Mouse (Mus musculus): ENCODE results near the gene Degs1. TPM values are rescaled to one million over a fixed set of nuclear protein-coding genes. Genes with fewer than 3 reads are reported as not detected.

The Degs1 gene
- polyA plus RNA-seq, 2 experiments: 69.5 to 150 TPM

DNA sequence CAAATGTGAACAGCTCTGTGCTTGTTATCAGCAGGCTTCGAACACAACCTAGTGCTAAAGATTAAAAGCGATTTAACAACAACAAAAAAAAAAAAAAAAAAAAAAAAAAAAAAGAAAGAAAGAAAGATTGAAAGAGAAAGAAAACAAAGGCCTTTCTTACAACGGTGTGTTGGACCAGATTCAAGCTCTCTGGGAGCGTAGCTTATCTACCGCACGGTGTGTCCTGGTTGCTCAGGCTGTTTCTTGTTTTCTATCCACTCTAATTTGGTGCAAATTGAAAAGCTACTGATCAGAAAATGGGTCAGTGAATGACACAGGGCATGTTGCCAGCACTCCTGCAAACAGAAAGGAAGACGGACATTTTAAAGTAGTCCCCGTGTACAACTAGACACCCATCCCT, 33.3 kb downstream of the Degs1 start:
- ATAC-seq (ENCODE audit: low FRiP score, low read depth): no peak
- Histone ChIP-seq H3K4me3 (replicated peaks; ENCODE audit: low read length) (no peak overlapping the region), H3K9me3 (ENCODE audit: control insufficient read depth, low read length) (no peaks in the 10 kb centered on the region), H3K36me3 (ENCODE audit: control insufficient read depth, insufficient read depth, low read length) (no peaks in the 10 kb centered on the region), H3K9ac (ENCODE audit: low read depth, low read length, severe bottlenecking) (no peak overlapping the region), H3K4me2 (replicated peaks; ENCODE audit: low read depth, low read length, severe bottlenecking) (no peak overlapping the region), H3K27me3 (ENCODE audit: control insufficient read depth, insufficient read depth, low read length) (no peaks in the 10 kb centered on the region), H3K27ac (replicated peaks; ENCODE audit: low read depth, low read length) (no peak overlapping the region), H3K4me1 (ENCODE audit: control insufficient read depth, insufficient read depth, low read length) (0 out of 2 replicates have a peak, but pooled peaks cover 2% of the 10 kb centered on the region)
- 80% methylated on average over 8 of the region's 8 CpGs for WGBS
- no peak for DNase-seq (ENCODE audit: low spot score)
- no peak for TF ChIP-seq POLR2A (IDR thresholded peaks at IDR 0.05; ENCODE audit: borderline replicate concordance, extremely low read depth, insufficient read depth, insufficient read length)

DNA sequence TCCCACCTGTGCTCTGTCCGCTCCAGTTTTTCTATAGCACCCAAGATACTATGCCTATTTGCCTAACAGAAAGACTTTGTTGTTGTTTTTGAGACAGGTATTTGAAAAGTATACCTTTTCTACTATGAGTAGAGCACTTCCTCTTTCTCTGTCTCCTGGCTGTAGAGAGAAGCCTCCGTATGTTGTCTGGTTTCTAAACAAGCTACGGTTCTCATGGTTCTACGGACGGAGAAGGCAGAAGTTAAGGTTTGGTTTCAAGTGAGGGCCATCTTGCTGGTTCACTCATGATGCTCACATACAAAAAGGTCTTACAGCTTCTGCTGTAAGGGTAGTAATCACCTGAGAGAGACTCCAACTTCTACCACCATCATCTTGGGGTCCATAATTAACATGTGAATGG, 37.6 kb downstream of the Degs1 start:
- Histone ChIP-seq H3K9me3 (ENCODE audit: control insufficient read depth, low read length) (no peaks in the 10 kb centered on the region), H3K4me1 (ENCODE audit: control insufficient read depth, insufficient read depth, low read length) (no peaks in the 10 kb centered on the region), H3K36me3 (ENCODE audit: control insufficient read depth, insufficient read depth, low read length) (no peaks in the 10 kb centered on the region), H3K4me3 (replicated peaks; ENCODE audit: low read length) (no peak overlapping the region), H3K9ac (ENCODE audit: low read depth, low read length, severe bottlenecking) (no peak overlapping the region), H3K27me3 (ENCODE audit: control insufficient read depth, insufficient read depth, low read length) (no peaks in the 10 kb centered on the region), H3K27ac (replicated peaks; ENCODE audit: low read depth, low read length) (no peak overlapping the region), H3K4me2 (replicated peaks; ENCODE audit: low read depth, low read length, severe bottlenecking) (no peak overlapping the region)
- no peak for TF ChIP-seq POLR2A (IDR thresholded peaks at IDR 0.05; ENCODE audit: borderline replicate concordance, extremely low read depth, insufficient read depth, insufficient read length)
- 93% methylated on average over 5 of the region's 5 CpGs for WGBS
- ATAC-seq (ENCODE audit: low FRiP score, low read depth): no peak
- DNase-seq (ENCODE audit: low spot score): no peak

DNA sequence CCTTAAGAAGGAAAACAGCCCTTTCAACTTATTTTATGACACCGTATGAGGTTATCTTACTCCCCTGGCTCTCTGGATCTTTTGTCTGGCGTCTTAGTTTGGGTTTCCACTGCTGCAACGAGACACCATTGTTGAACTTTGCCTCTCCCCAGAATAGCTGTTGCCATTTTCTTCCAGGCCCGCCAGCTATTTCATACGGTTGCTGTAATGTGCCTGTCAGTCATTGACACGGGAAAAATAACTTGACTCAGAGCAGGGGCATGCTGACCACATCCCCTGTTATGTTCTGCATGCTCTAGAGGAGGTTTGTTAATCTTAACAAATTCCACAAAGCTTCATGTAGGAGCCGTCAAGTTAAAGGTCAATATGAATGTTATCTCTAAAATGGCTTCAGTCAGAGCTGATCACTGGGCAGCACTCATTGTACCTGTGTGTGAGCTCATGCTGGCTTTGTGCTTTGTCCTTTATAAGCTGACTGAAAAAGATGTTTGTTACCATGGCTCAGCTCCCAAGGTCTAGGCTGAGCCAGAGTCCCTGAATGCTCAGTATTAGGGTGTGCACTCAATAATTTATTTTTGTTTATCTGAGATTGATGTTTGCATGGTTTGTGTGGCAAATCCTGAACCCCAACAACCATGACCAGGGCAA, 44.4 kb downstream of the Degs1 start:
- DNase-seq (ENCODE audit: low spot score) (no peak), ATAC-seq (ENCODE audit: low FRiP score, low read depth) (no peak)
- no peak for TF ChIP-seq POLR2A (IDR thresholded peaks at IDR 0.05; ENCODE audit: borderline replicate concordance, extremely low read depth, insufficient read depth, insufficient read length)
- WGBS: 58% methylated on average over 7 of the region's 7 CpGs
- no peak overlapping the region for H3K4me2 ChIP-seq (replicated peaks; ENCODE audit: low read depth, low read length, severe bottlenecking)
- no peaks in the 10 kb centered on the region for H3K9me3 ChIP-seq (ENCODE audit: control insufficient read depth, low read length)
- no peaks in the 10 kb centered on the region for H3K4me1 ChIP-seq (ENCODE audit: control insufficient read depth, insufficient read depth, low read length)
- H3K36me3 ChIP-seq (ENCODE audit: control insufficient read depth, insufficient read depth, low read length): no peaks in the 10 kb centered on the region
- no peak overlapping the region for H3K9ac ChIP-seq (ENCODE audit: low read depth, low read length, severe bottlenecking)
- H3K27me3 ChIP-seq (ENCODE audit: control insufficient read depth, insufficient read depth, low read length): no peaks in the 10 kb centered on the region
- H3K4me3 ChIP-seq (replicated peaks; ENCODE audit: low read length): no peak overlapping the region
- no peak overlapping the region for H3K27ac ChIP-seq (replicated peaks; ENCODE audit: low read depth, low read length)

DNA sequence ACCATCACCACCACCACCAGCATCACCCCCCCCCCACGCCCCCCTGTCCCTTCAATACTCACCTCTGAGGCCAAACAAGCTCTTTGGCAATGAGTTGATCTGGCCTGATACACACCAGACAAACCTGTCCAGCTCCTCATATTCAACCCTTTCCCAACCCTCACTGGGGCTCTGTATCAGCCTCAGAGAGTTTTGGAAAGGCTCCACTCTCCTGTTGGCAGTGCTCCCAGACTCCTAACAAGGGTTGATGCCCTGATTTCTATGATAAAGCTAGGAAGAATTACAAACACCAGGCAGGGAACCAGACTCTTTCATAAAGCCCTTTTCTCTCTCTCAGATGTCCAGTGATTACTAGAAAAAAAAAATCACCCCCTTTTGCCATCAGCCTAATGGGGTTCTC, 45.2 kb downstream of the Degs1 start:
- H3K9me3 ChIP-seq (ENCODE audit: control insufficient read depth, low read length): no peaks in the 10 kb centered on the region
- no peak overlapping the region for H3K27ac ChIP-seq (replicated peaks; ENCODE audit: low read depth, low read length)
- H3K4me3 ChIP-seq (replicated peaks; ENCODE audit: low read length): no peak overlapping the region
- H3K27me3 ChIP-seq (ENCODE audit: control insufficient read depth, insufficient read depth, low read length): no peaks in the 10 kb centered on the region
- H3K4me2 ChIP-seq (replicated peaks; ENCODE audit: low read depth, low read length, severe bottlenecking): no peak overlapping the region
- H3K4me1 ChIP-seq (ENCODE audit: control insufficient read depth, insufficient read depth, low read length): no peaks in the 10 kb centered on the region
- TF ChIP-seq POLR2A (IDR thresholded peaks at IDR 0.05; ENCODE audit: borderline replicate concordance, extremely low read depth, insufficient read depth, insufficient read length): no peak
- DNase-seq (ENCODE audit: low spot score): peak; percentile 50
- ATAC-seq (ENCODE audit: low FRiP score, low read depth): no peak
- 69% methylated on average over 1 of the region's 1 CpGs for WGBS
- H3K9ac ChIP-seq (ENCODE audit: low read depth, low read length, severe bottlenecking): no peak overlapping the region
- no peaks in the 10 kb centered on the region for H3K36me3 ChIP-seq (ENCODE audit: control insufficient read depth, insufficient read depth, low read length)

DNA sequence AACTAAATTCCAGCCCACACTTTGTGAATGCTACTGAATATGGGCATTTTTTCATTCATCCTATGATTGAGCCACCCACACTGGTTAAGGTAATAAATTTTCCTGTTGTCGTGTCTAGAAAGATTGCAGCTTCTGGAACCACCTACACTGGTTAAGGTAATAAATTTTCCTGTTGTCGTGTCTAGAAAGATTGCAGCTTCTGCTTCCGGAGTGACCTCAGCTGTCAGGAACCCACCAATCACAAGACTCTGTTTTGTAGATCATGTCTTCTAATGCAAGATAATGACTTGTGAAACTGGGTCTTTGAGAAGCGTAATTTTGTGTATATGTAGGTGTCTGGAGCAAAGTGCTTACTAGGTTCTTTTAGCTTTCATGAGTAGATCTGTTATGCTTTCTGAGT, 47.4 kb downstream of the Degs1 start:
- ATAC-seq (ENCODE audit: low FRiP score, low read depth): no peak
- Histone ChIP-seq H3K36me3 (ENCODE audit: control insufficient read depth, insufficient read depth, low read length) (no peaks in the 10 kb centered on the region), H3K9ac (ENCODE audit: low read depth, low read length, severe bottlenecking) (no peak overlapping the region), H3K4me2 (replicated peaks; ENCODE audit: low read depth, low read length, severe bottlenecking) (no peak overlapping the region), H3K27me3 (ENCODE audit: control insufficient read depth, insufficient read depth, low read length) (no peaks in the 10 kb centered on the region), H3K4me1 (ENCODE audit: control insufficient read depth, insufficient read depth, low read length) (no peaks in the 10 kb centered on the region), H3K27ac (replicated peaks; ENCODE audit: low read depth, low read length) (no peak overlapping the region), H3K9me3 (ENCODE audit: control insufficient read depth, low read length) (no peaks in the 10 kb centered on the region), H3K4me3 (replicated peaks; ENCODE audit: low read length) (no peak overlapping the region)
- DNase-seq (ENCODE audit: low spot score): no peak
- no peak for TF ChIP-seq POLR2A (IDR thresholded peaks at IDR 0.05; ENCODE audit: borderline replicate concordance, extremely low read depth, insufficient read depth, insufficient read length)
- 74% methylated on average over 4 of the region's 4 CpGs for WGBS
